Mouse (Mus musculus): ENCODE results near the gene Itgb8. TPM values are rescaled to one million over a fixed set of nuclear protein-coding genes. Genes with fewer than 3 reads are reported as not detected.
A peak's percentile ranks its signal among the peaks of the same experiment; 100 is the strongest.

Gene Itgb8
- polyA plus RNA-seq, 1 experiment from 2014 or later, result 2.0 TPM

GRCm38 (mm10) chr12:119237921-119238695, 494 bp downstream of the Itgb8 start:
- Histone ChIP-seq H3K27ac (ENCODE audit: low read length) (peak overlapping the region; percentile 87), H3K4me3 (ENCODE audit: low read length) (peak overlapping the region; percentile 75), H3K9me3 (replicated peaks; ENCODE audit: control insufficient read depth, low read length) (no peaks in the 10 kb centered on the region), H3K9ac (ENCODE audit: low read length) (peak overlapping the region; percentile 81), H3K27me3 (ENCODE audit: control insufficient read depth, insufficient read depth, low read length) (0 out of 2 replicates have a peak, but pooled peaks cover 4% of the 10 kb centered on the region), H3K36me3 (ENCODE audit: control insufficient read depth, insufficient read depth) (no peaks in the 10 kb centered on the region), H3K4me1 (ENCODE audit: control insufficient read depth, insufficient read depth, low read length) (no peaks in the 10 kb centered on the region), H3K4me2 (ENCODE audit: low read depth, low read length) (peak overlapping the region; percentile 99)
- WGBS, result 2% methylated on average over 35 of the region's 35 CpGs
- ATAC-seq (replicated peaks; ENCODE audit: extremely low read depth, insufficient read depth, low FRiP score), result peak; percentile 63

- H3K9ac ChIP-seq (ENCODE audit: low read length), result peak overlapping the region; percentile 81
- 0 out of 2 replicates have a peak, but pooled peaks cover 4% of the 10 kb centered on the region for H3K27me3 ChIP-seq (ENCODE audit: control insufficient read depth, insufficient read depth, low read length)
- H3K4me3 ChIP-seq (ENCODE audit: low read length), result peak overlapping the region; percentile 75
- H3K27ac ChIP-seq (ENCODE audit: low read length), result peak overlapping the region; percentile 87
- H3K36me3 ChIP-seq (ENCODE audit: control insufficient read depth, insufficient read depth), result no peaks in the 10 kb centered on the region
- 4% methylated on average over 13 of the region's 13 CpGs for WGBS
- ATAC-seq (replicated peaks; ENCODE audit: extremely low read depth, insufficient read depth, low FRiP score), result 0 out of 2 replicates have a peak, but pooled peaks have one; percentile 6
- no peaks in the 10 kb centered on the region for H3K9me3 ChIP-seq (replicated peaks; ENCODE audit: control insufficient read depth, low read length)
- H3K4me1 ChIP-seq (ENCODE audit: control insufficient read depth, insufficient read depth, low read length), result no peaks in the 10 kb centered on the region
- H3K4me2 ChIP-seq (ENCODE audit: low read depth, low read length), result peak overlapping the region; percentile 99
Measured at GRCm38 (mm10) chr12:119237241-119237920, 1.2 kb downstream of the Itgb8 start.

GRCm38 (mm10) chr12:119231831-119232230, 6.8 kb downstream of the Itgb8 start:
- no peak overlapping the region for H3K27ac ChIP-seq (ENCODE audit: low read length)
- no peak overlapping the region for H3K4me3 ChIP-seq (ENCODE audit: low read length)
- peaks cover 3% of the 10 kb centered on the region; the same call in 1 of the 2 replicates for H3K4me1 ChIP-seq (ENCODE audit: control insufficient read depth, insufficient read depth, low read length)
- H3K9ac ChIP-seq (ENCODE audit: low read length), result no peak overlapping the region
- no peaks in the 10 kb centered on the region for H3K36me3 ChIP-seq (ENCODE audit: control insufficient read depth, insufficient read depth)
- ATAC-seq (replicated peaks; ENCODE audit: extremely low read depth, insufficient read depth, low FRiP score), result no peak
- H3K27me3 ChIP-seq (ENCODE audit: control insufficient read depth, insufficient read depth, low read length), result no peaks in the 10 kb centered on the region
- H3K9me3 ChIP-seq (replicated peaks; ENCODE audit: control insufficient read depth, low read length), result no peaks in the 10 kb centered on the region
- 91% methylated on average over 2 of the region's 2 CpGs for WGBS
- no peak overlapping the region for H3K4me2 ChIP-seq (ENCODE audit: low read depth, low read length)

- no peak overlapping the region for H3K9ac ChIP-seq (ENCODE audit: low read length)
- H3K4me3 ChIP-seq (ENCODE audit: low read length), result no peak overlapping the region
- no peak overlapping the region for H3K27ac ChIP-seq (ENCODE audit: low read length)
- H3K27me3 ChIP-seq (ENCODE audit: control insufficient read depth, insufficient read depth, low read length), result no peaks in the 10 kb centered on the region
- no peaks in the 10 kb centered on the region for H3K9me3 ChIP-seq (replicated peaks; ENCODE audit: control insufficient read depth, low read length)
- H3K4me2 ChIP-seq (ENCODE audit: low read depth, low read length), result no peak overlapping the region
- H3K4me1 ChIP-seq (ENCODE audit: control insufficient read depth, insufficient read depth, low read length), result peaks cover 3% of the 10 kb centered on the region; the same call in 1 of the 2 replicates
- ATAC-seq (replicated peaks; ENCODE audit: extremely low read depth, insufficient read depth, low FRiP score), result no peak
- no peaks in the 10 kb centered on the region for H3K36me3 ChIP-seq (ENCODE audit: control insufficient read depth, insufficient read depth)
Measured at GRCm38 (mm10) chr12:119230444-119230843, 8.2 kb downstream of the Itgb8 start.

GRCm38 (mm10) chr12:119229601-119230000, 9.0 kb downstream of the Itgb8 start:
- no peak overlapping the region for H3K4me2 ChIP-seq (ENCODE audit: low read depth, low read length)
- no peak overlapping the region for H3K9ac ChIP-seq (ENCODE audit: low read length)
- H3K36me3 ChIP-seq (ENCODE audit: control insufficient read depth, insufficient read depth), result no peaks in the 10 kb centered on the region
- WGBS, result 75% methylated on average over 2 of the region's 2 CpGs
- no peak overlapping the region for H3K27ac ChIP-seq (ENCODE audit: low read length)
- ATAC-seq (replicated peaks; ENCODE audit: extremely low read depth, insufficient read depth, low FRiP score), result no peak
- H3K27me3 ChIP-seq (ENCODE audit: control insufficient read depth, insufficient read depth, low read length), result no peaks in the 10 kb centered on the region
- H3K4me3 ChIP-seq (ENCODE audit: low read length), result no peak overlapping the region
- peaks cover 3% of the 10 kb centered on the region; the same call in 1 of the 2 replicates for H3K4me1 ChIP-seq (ENCODE audit: control insufficient read depth, insufficient read depth, low read length)
- no peaks in the 10 kb centered on the region for H3K9me3 ChIP-seq (replicated peaks; ENCODE audit: control insufficient read depth, low read length)

GRCm38 (mm10) chr12:119227898-119228297, 10.7 kb downstream of the Itgb8 start:
- WGBS, result 64% methylated on average over 1 of the region's 1 CpGs
- no peak for ATAC-seq (replicated peaks; ENCODE audit: extremely low read depth, insufficient read depth, low FRiP score)
- H3K9ac ChIP-seq (ENCODE audit: low read length), result no peak overlapping the region

GRCm38 (mm10) chr12:119224699-119225098, 13.9 kb downstream of the Itgb8 start:
- Histone ChIP-seq H3K27me3 (ENCODE audit: control insufficient read depth, insufficient read depth, low read length) (no peaks in the 10 kb centered on the region), H3K9ac (ENCODE audit: low read length) (no peak overlapping the region), H3K4me3 (ENCODE audit: low read length) (no peak overlapping the region), H3K4me2 (ENCODE audit: low read depth, low read length) (no peak overlapping the region), H3K36me3 (ENCODE audit: control insufficient read depth, insufficient read depth) (no peaks in the 10 kb centered on the region), H3K9me3 (replicated peaks; ENCODE audit: control insufficient read depth, low read length) (no peaks in the 10 kb centered on the region), H3K4me1 (ENCODE audit: control insufficient read depth, insufficient read depth, low read length) (no peaks in the 10 kb centered on the region), H3K27ac (ENCODE audit: low read length) (no peak overlapping the region)
- ATAC-seq (replicated peaks; ENCODE audit: extremely low read depth, insufficient read depth, low FRiP score), result no peak

More at GRCm38 (mm10) chr12:119227898-119228297, 10.7 kb downstream of the Itgb8 start:
- Histone ChIP-seq H3K9me3 (replicated peaks; ENCODE audit: control insufficient read depth, low read length) (no peaks in the 10 kb centered on the region), H3K27me3 (ENCODE audit: control insufficient read depth, insufficient read depth, low read length) (no peaks in the 10 kb centered on the region), H3K4me1 (ENCODE audit: control insufficient read depth, insufficient read depth, low read length) (peaks cover 3% of the 10 kb centered on the region; the same call in 1 of the 2 replicates), H3K27ac (ENCODE audit: low read length) (no peak overlapping the region), H3K4me2 (ENCODE audit: low read depth, low read length) (no peak overlapping the region), H3K4me3 (ENCODE audit: low read length) (no peak overlapping the region), H3K36me3 (ENCODE audit: control insufficient read depth, insufficient read depth) (no peaks in the 10 kb centered on the region)

GRCm38 (mm10) chr12:119219409-119219808, 19.2 kb downstream of the Itgb8 start:
- H3K27me3 ChIP-seq (ENCODE audit: control insufficient read depth, insufficient read depth, low read length), result no peaks in the 10 kb centered on the region
- H3K36me3 ChIP-seq (ENCODE audit: control insufficient read depth, insufficient read depth), result no peaks in the 10 kb centered on the region
- H3K9me3 ChIP-seq (replicated peaks; ENCODE audit: control insufficient read depth, low read length), result no peaks in the 10 kb centered on the region
- H3K27ac ChIP-seq (ENCODE audit: low read length), result no peak overlapping the region
- H3K4me3 ChIP-seq (ENCODE audit: low read length), result no peak overlapping the region
- H3K9ac ChIP-seq (ENCODE audit: low read length), result no peak overlapping the region
- H3K4me1 ChIP-seq (ENCODE audit: control insufficient read depth, insufficient read depth, low read length), result no peaks in the 10 kb centered on the region
- ATAC-seq (replicated peaks; ENCODE audit: extremely low read depth, insufficient read depth, low FRiP score), result no peak
- 95% methylated on average over 1 of the region's 1 CpGs for WGBS
- no peak overlapping the region for H3K4me2 ChIP-seq (ENCODE audit: low read depth, low read length)

GRCm38 (mm10) chr12:119217700-119218265, 20.8 kb downstream of the Itgb8 start:
- H3K27me3 ChIP-seq (ENCODE audit: control insufficient read depth, insufficient read depth, low read length), result no peaks in the 10 kb centered on the region
- H3K9ac ChIP-seq (ENCODE audit: low read length), result no peak overlapping the region
- no peaks in the 10 kb centered on the region for H3K9me3 ChIP-seq (replicated peaks; ENCODE audit: control insufficient read depth, low read length)
- no peak overlapping the region for H3K4me2 ChIP-seq (ENCODE audit: low read depth, low read length)
- no peaks in the 10 kb centered on the region for H3K36me3 ChIP-seq (ENCODE audit: control insufficient read depth, insufficient read depth)
- no peaks in the 10 kb centered on the region for H3K4me1 ChIP-seq (ENCODE audit: control insufficient read depth, insufficient read depth, low read length)
- no peak for ATAC-seq (replicated peaks; ENCODE audit: extremely low read depth, insufficient read depth, low FRiP score)
- no peak overlapping the region for H3K27ac ChIP-seq (ENCODE audit: low read length)
- H3K4me3 ChIP-seq (ENCODE audit: low read length), result no peak overlapping the region
